In the genomic region with DNA sequence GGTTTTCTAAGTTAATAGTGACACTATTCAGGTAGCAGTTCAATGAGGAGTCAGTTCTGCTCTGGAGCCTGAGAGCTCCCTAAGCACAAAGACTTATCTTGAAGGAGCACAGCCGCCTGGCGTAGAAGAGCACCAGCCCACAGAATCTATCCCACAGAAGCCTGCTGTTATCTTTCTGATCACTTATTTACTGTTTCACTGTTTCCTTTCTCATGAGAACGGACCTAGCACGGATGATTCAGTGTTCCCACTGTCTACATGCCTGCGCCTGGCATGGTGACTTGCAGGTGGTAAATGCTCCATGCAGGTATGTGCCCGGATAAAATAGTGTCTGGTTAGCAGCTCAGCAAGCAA, we compare ENCODE assay signal across 19 mouse cellular contexts. TPM values are rescaled to one million over a fixed set of nuclear protein-coding genes. Genes with fewer than 3 reads are reported as not detected.
DNase-seq lines count a peak whose midpoint lies in the region; ATAC-seq and TF ChIP-seq lines count a peak whose summit lies in the region.
"Had no signal": no experiment of that assay in that cellular context is flagged by ENCODE, and none has a peak within 500 bp of the region (broad histone marks: within the 10 kb centered on the region; RNA-seq: fewer than 3 reads in every experiment).

No protein-coding gene starts in this region.

- no peaks in the 10 kb centered on the region for H3K36me3 ChIP-seq in spleen, adult 2 months (ENCODE audit: control insufficient read depth, insufficient read depth, low read length)
- no peaks in the 10 kb centered on the region for H3K36me3 ChIP-seq in liver, embryonic 11.5 days (ENCODE audit: control insufficient read depth, insufficient read depth, low read length)
- no peaks in the 10 kb centered on the region for H3K36me3 ChIP-seq in thymus, adult 2 months (ENCODE audit: control insufficient read depth, insufficient read depth, low read length)
- H3K36me3 ChIP-seq: embryonic facial prominence, embryonic 12.5 days; forebrain, embryonic 12.5 days; hindbrain, embryonic 15.5 days; limb, embryonic 12.5 days; midbrain, embryonic 13.5 days; neural tube, embryonic 12.5 days had no signal

- 50% methylated on average over 6 of the region's 6 CpGs for WGBS in spleen, adult 2 months
- WGBS in liver, embryonic 11.5 days, result 36% methylated on average over 6 of the region's 6 CpGs
- whole genome bisulfite sequencing in thymus, adult 2 months, result 9% methylated on average over 6 of the region's 6 CpGs

- no peaks in the 10 kb centered on the region for H3K27me3 ChIP-seq in spleen, adult 2 months (ENCODE audit: control insufficient read depth, insufficient read depth, low read length)
- H3K27me3 ChIP-seq in liver, embryonic 11.5 days (replicated peaks; ENCODE audit: control insufficient read depth, insufficient read depth, low read length), result no peaks in the 10 kb centered on the region
- H3K27me3 ChIP-seq in thymus, adult 2 months (ENCODE audit: control insufficient read depth, insufficient read depth, low read length), result no peaks in the 10 kb centered on the region
- H3K27me3 ChIP-seq: embryonic facial prominence, embryonic 12.5 days; forebrain, embryonic 12.5 days; hindbrain, embryonic 15.5 days; limb, embryonic 12.5 days; midbrain, embryonic 13.5 days; neural tube, embryonic 12.5 days had no signal

- peak overlapping the region; percentile 71 for H3K27ac ChIP-seq in spleen, adult 2 months (ENCODE audit: insufficient read depth, low read length)
- peak overlapping the region; percentile 78 for H3K27ac ChIP-seq in liver, embryonic 11.5 days (ENCODE audit: low read depth, low read length)
- no peak overlapping the region for H3K27ac ChIP-seq in thymus, adult 2 months (ENCODE audit: control insufficient read depth, insufficient read depth, low read length)
- H3K27ac ChIP-seq: embryonic facial prominence, embryonic 12.5 days; forebrain, embryonic 12.5 days; hindbrain, embryonic 15.5 days; limb, embryonic 12.5 days; midbrain, embryonic 13.5 days; neural tube, embryonic 12.5 days had no signal

- no peak overlapping the region for H3K4me3 ChIP-seq in spleen, adult 2 months (ENCODE audit: extremely low read depth, insufficient read depth, insufficient read length)
- no peak overlapping the region; the same call in 1 of the 2 replicates for H3K4me3 ChIP-seq in liver, embryonic 11.5 days (ENCODE audit: low read depth, low read length)
- no peak overlapping the region for H3K4me3 ChIP-seq in thymus, adult 2 months (ENCODE audit: control insufficient read depth, insufficient read depth, low read length)
- H3K4me3 ChIP-seq: embryonic facial prominence, embryonic 12.5 days; forebrain, embryonic 12.5 days; hindbrain, embryonic 15.5 days; limb, embryonic 12.5 days; midbrain, embryonic 13.5 days; neural tube, embryonic 12.5 days had no signal

- peak overlapping the region; percentile 55 for H3K4me2 ChIP-seq in liver, embryonic 11.5 days
- H3K4me2 ChIP-seq: embryonic facial prominence, embryonic 12.5 days; forebrain, embryonic 12.5 days; hindbrain, embryonic 15.5 days; limb, embryonic 12.5 days; midbrain, embryonic 13.5 days; neural tube, embryonic 12.5 days had no signal

- no peak for DNase-seq in spleen, adult 2 months (ENCODE audit: low read depth in 1 of 2, low spot score in 2 of 2)
- DNase-seq in spleen, postnatal 10 days (ENCODE audit: low spot score in 2 of 2), result no peak
- peak; percentile 67 for DNase-seq in c-Kit-positive CD71-positive TER-119-positive erythroid progenitor cells, embryonic 14.5 days (ENCODE audit: low spot score)
- DNase-seq in liver, embryonic 11.5 days (ENCODE audit: low spot score), result no peak
- no peak for DNase-seq in MN1 (ENCODE audit: low spot score)
- no peak for DNase-seq in thymus, adult 2 months
- no peak for DNase-seq in neural tube, embryonic 10.5 days (ENCODE audit: extremely low spot score, low spot score)
- DNase-seq: adrenal gland, adult 2 months; cerebellum, postnatal 25 days; heart, adult 11 months; kidney, postnatal 10 days; lung, postnatal 10 days had no signal

- peaks cover 14% of the 10 kb centered on the region; the same call in 1 of the 2 replicates for H3K4me1 ChIP-seq in spleen, adult 2 months (ENCODE audit: control insufficient read depth, insufficient read depth, insufficient read length)
- peaks cover 10% of the 10 kb centered on the region for H3K4me1 ChIP-seq in liver, embryonic 11.5 days (replicated peaks; ENCODE audit: control insufficient read depth, insufficient read depth, low read length)
- H3K4me1 ChIP-seq in thymus, adult 2 months (replicated peaks; ENCODE audit: control insufficient read depth, insufficient read depth, low read length), result peaks cover 12% of the 10 kb centered on the region
- H3K4me1 ChIP-seq: embryonic facial prominence, embryonic 12.5 days; forebrain, embryonic 12.5 days; hindbrain, embryonic 15.5 days; limb, embryonic 12.5 days; midbrain, embryonic 13.5 days; neural tube, embryonic 12.5 days had no signal

- H3K9ac ChIP-seq in liver, embryonic 11.5 days (ENCODE audit: low read depth, low read length), result peak overlapping the region; percentile 27
- H3K9ac ChIP-seq: embryonic facial prominence, embryonic 12.5 days; forebrain, embryonic 12.5 days; hindbrain, embryonic 15.5 days; limb, embryonic 12.5 days; midbrain, embryonic 13.5 days; neural tube, embryonic 12.5 days had no signal

- ATAC-seq in liver, embryonic 11.5 days (replicated peaks; ENCODE audit: low FRiP score), result peak; percentile 94
- peak; percentile 93 for ATAC-seq in megakaryocyte-erythroid progenitor cell, adult 5-6 weeks (replicated peaks; ENCODE audit: low FRiP score, low TSS enrichment, poor library complexity, severe bottlenecking)
- ATAC-seq: midbrain, embryonic 13.5 days had no signal

- no peaks in the 10 kb centered on the region for H3K9me3 ChIP-seq in liver, embryonic 11.5 days (ENCODE audit: control insufficient read depth, low read length)
- H3K9me3 ChIP-seq: embryonic facial prominence, embryonic 12.5 days; forebrain, embryonic 12.5 days; hindbrain, embryonic 15.5 days; limb, embryonic 12.5 days; midbrain, embryonic 13.5 days; neural tube, embryonic 12.5 days had no signal

- no peak for TF ChIP-seq CTCF in spleen, adult 2 months (IDR thresholded peaks at IDR 0.05; ENCODE audit: extremely low read depth, insufficient read depth, insufficient read length, insufficient replicate concordance)
- no peak for TF ChIP-seq CTCF in thymus, adult 2 months (IDR thresholded peaks at IDR 0.05; ENCODE audit: borderline replicate concordance, control insufficient read depth, extremely low read depth, insufficient read depth, low read length, poor library complexity)

- TF ChIP-seq POLR2A in spleen, adult 2 months (IDR thresholded peaks at IDR 0.05; ENCODE audit: low read depth, low read length), result no peak
- no peak for TF ChIP-seq POLR2A in thymus, adult 2 months (IDR thresholded peaks at IDR 0.05; ENCODE audit: control insufficient read depth, extremely low read depth, insufficient read depth, low read length, poor library complexity)

RNA-seq across cellular contexts. Expression of gene Nfkb1, which starts 27.8 kb away (rescaled TPM):
- 188 and 220 TPM in 2 replicates for polyA plus RNA-seq in spleen, adult 2 months (2012; rRNA removed)
- polyA plus RNA-seq in liver, embryonic 11.5 days (2014; fragmentation: Nextera tagmentation; extraction: Ambion mirVana), result 27.8 and 29.4 TPM in 2 replicates
- total RNA-seq in megakaryocyte-erythroid progenitor cell, adult 5-6 weeks (2014; fragmentation: Nextera tagmentation), result 59.1 and 69.6 TPM in 2 replicates
- total RNA-seq in megakaryocyte-erythroid progenitor cell, adult 5-6 weeks (2017), result 61.5 and 69.9 TPM in 2 replicates
- 159 and 161 TPM in 2 replicates for polyA plus RNA-seq in thymus, adult 2 months (2012; rRNA removed)
